Mouse (Mus musculus) cerebellum, adult 11 months (tissue): ENCODE measurements around the gene Camsap1.

Experiments
- DNase-seq: peaks from one replicate; pipeline ENCODE4 v3.0.0; 2022

Camsap1 gene

GRCm38 (mm10) chr2:25977587-25978239 is 5.4 kb downstream of the Camsap1 start:
- DNase-seq: no peak

DNA sequence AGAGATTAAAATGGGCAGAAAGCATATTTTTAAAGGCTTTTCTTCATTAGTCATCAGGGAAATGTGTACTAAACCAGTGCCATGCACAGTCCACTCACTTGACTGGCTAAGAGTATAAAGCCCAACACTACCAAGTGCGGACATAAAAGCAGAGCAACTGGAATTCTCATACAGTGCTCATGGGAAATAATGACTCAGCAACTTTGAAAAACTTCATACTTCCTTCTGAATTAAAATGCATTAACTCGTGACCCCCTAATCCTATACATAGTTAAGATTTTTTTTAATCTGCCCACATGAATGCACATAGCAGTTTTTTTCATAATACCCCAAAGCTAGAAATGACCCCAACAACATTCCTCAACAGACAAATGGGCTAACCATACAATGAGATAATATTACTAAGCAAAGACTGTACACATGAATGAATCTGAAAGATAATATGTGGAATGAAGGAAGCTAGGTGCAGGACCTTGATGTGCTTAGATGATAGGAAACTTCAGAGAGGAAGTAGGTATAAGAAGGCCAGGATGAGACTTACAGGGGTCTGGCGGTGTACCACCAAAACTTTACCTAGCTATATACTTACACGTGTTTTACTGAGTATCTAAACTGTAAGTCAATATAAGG is 7.8 kb downstream of the Camsap1 start:
- DNase-seq: no peak

DNA sequence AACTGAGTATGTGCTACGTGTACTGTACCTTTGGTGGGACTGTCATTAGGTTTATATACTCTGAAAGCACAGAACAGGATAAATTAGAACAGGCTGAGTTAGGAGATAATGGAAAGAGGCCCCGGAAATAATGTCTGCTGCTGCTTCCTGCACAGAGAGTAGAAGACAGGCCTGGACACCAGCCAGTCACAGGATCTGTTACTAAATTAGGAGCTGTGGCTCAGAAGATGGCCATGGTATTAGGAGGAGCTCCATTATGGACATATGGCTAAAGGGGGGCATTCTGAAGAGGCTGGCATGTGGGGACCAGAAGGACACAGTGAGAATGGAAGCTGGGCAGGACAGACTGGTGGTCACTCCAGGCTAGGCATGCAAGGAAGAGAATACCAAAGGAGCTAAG is 12.7 kb downstream of the Camsap1 start:
- peak; percentile 73 for DNase-seq

DNA sequence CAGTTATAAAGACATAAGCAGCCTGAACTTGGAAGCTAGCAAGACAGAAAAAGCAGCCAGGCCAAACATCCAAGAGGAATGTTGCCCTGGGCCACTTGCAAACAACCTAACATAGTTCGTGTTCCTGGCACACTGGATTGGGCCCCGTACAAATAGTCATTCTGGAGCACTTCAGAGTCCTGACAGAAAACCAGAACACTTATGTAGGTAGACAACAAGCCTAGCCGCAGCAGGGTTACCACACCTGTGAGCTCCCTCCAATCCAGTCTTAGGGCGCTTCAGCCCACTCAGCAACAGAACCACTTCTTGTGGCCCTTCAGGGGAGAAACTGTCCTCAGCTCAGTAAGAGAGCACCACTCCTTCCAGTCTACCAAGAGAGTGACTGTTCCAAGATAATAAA is 13.8 kb downstream of the Camsap1 start:
- no peak for DNase-seq

GRCm38 (mm10) chr2:25949291-25949690 is 33.8 kb downstream of the Camsap1 start:
- no peak for DNase-seq

DNA sequence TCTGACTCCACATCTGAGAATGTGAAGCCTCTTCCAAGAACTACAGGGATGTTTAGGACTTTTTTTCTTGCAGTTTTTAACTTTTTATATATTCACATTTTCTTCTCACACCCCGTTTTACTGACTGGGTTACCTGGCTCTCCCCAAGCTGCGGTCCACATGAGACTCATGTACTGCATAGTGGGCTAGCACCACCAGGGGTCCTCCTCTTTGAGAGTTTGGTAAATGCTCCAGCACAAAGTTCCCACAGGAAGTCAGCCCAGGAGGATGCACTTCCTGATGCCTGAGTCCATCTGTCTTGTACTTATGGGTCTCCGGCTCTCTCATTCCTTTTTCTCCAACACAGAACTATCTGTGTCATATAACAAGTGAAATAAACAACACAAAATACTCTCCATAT is 35.1 kb downstream of the Camsap1 start:
- DNase-seq: no peak

DNA sequence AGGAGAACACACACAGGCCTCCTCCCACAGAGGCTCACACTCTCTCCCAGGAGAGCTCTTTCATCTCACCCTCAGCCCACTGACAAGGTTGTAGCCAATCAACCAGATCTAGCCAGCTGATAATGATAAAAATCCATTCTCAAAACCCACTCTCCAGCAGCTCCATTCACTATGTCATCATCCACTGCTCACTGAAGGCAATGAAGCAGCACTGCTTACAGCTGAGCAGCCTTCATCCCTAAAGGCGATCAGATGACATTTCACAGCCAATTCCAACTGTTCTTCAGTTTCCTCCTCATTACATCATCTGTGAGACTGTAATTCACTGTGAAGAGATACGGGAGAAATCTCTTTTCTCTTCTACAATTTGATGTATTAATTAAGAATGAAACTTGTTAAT is 39.3 kb downstream of the Camsap1 start:
- no peak for DNase-seq

- DNase-seq: no peak
Measured at GRCm38 (mm10) chr2:25940503-25940902, 42.6 kb downstream of the Camsap1 start.

GRCm38 (mm10) chr2:25931249-25931859 is 51.7 kb downstream of the Camsap1 start:
- DNase-seq: no peak

GRCm38 (mm10) chr2:25927821-25928220 is 55.3 kb downstream of the Camsap1 start:
- no peak for DNase-seq

- DNase-seq: no peak
Measured at GRCm38 (mm10) chr2:25924934-25925333, 58.1 kb downstream of the Camsap1 start.

GRCm38 (mm10) chr2:25923799-25924198 is 59.3 kb downstream of the Camsap1 start:
- DNase-seq: no peak

DNA sequence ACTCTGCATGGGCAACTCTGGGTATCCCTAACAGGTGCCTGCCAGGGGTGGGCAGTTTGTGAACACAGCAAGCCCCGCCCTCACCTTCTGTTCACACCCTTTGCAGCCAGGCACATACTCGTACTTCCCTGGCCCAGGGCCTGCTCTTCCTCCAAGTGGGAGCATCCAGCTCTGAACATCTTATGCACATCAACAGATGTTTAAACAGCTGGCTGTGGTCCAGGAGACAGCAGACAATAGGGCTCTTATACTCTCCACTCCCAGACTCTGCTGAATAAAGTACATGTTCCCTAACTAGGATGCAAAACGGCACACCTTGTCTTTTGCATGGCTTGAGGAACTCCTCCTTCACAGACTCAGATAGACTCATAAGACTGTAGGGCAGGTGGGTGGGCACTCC is 63.1 kb downstream of the Camsap1 start:
- no peak for DNase-seq

GRCm38 (mm10) chr2:25918408-25918807 is 64.7 kb downstream of the Camsap1 start:
- no peak for DNase-seq

- DNase-seq: no peak
Measured at GRCm38 (mm10) chr2:25914821-25915220, 68.3 kb downstream of the Camsap1 start.

- no peak for DNase-seq
Measured at GRCm38 (mm10) chr2:25914201-25914600, 68.9 kb downstream of the Camsap1 start.

GRCm38 (mm10) chr2:25913247-25913646 is 69.8 kb downstream of the Camsap1 start:
- DNase-seq: no peak

DNA sequence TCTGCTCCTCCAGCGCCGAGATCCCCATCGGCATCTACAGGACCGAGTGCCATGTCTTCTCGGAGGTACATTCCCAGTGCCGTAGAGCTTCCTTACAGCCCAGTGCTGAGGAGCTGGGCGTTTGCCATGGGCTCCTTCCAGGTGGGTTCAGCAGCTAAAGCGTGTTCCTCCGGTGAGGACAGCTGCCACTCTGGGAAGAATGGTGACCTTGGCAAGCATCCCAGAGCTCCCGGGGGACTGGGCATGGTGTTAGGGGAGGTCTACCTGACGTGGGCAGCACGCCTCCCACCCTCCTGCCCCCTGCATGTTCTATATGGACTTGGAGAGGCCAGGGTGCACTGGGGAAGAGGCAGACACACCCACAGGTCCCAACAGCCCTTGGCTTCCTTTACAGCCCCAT is 73.2 kb downstream of the Camsap1 start:
- DNase-seq: no peak

DNA sequence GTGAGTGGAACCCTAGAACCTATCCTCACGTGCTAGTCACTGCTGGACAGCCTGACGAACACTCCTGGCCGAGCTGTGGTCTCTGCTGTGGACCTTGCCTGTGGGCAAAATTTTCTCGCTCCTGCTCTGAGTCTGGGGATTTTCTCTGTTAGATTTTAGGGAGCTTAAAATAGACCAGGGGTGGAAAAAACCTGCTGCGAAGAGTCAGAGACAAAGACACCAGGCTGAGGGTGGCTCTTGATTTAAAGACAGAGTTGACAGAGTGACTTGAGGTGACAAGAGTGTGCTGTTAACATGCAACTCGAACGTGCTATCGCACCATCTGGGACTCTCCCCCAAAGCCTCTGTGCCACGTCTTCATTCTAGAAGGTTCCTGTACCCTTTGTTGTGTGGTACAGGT is 84.1 kb downstream of the Camsap1 start:
- DNase-seq: no peak

GRCm38 (mm10) chr2:25892440-25892839 is 90.6 kb downstream of the Camsap1 start:
- DNase-seq: peak; percentile 65

GRCm38 (mm10) chr2:25888144-25888543 is 94.9 kb downstream of the Camsap1 start:
- no peak for DNase-seq

DNA sequence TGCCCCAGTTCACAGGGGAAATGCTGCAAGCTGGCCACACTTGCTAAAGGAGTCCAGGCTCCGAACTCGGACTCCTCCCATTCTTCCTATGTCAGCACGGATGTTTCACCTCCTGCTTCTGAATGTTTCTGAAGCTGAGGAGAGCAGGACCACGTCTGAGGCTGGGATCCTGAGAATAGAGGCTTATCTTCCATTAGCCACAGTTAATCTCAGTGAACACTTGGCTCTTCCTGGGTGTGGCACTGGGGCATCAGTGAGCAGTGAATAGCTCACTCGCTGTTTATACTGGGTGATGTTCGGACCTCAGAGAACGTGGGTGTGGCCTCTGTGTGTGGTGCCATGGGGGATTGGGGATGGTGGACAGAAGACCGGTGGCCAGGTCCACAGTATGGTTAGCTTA is 95.9 kb downstream of the Camsap1 start:
- DNase-seq: no peak

- no peak for DNase-seq
Measured at GRCm38 (mm10) chr2:25884756-25885155, 98.3 kb downstream of the Camsap1 start.

DNA sequence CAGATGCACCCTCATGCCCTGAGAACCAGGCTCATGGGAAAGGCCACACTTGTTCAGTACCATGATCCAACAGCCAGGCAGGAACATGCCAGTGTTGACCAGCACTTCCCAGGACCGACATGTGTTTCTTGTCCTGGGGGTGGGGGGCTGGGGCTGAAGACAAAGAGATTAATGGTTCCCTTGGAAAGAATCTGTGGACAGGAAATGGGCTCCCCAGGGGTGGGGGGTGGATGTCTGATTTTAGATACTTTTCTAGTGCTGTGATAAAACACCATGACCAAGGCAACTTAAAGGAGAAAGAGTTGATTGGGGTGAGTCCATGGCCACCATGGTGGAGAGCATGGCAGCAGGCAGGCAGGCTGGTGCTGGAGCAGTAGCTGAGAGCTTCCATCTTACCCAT is 100.8 kb downstream of the Camsap1 start:
- DNase-seq: no peak

DNA sequence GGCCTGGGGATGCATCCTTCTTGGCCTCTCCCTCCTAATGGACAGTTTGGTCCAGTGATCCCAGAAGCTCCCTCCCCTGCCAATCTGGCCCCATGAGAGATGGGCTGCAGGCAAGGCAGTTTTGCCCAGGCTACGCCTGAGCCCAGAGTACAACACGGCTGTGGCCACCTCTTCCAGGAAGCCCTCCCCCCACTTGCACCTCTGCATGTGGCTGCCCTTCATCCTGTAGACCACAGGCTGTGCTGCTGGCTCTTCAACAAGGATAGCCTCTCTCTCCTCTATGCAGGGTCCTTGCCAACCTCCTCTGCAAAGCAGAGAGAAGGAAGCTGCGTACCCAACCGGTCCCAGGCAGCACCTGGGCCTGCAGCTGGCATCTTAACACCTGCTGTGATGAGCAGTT is 104.0 kb downstream of the Camsap1 start:
- DNase-seq: peak; percentile 43
